Mouse (Mus musculus) gastrocnemius, postnatal 25 days (tissue): Measurements from ENCODE around the gene Adam19. TPM values are rescaled to one million over a fixed set of nuclear protein-coding genes. Genes with fewer than 3 reads are reported as not detected.

Experiments
- microRNA-seq, 2 experiments: library from miRNA; unstranded; fragments of <30 nt; microRNA quantifications; one replicate each; pipeline ENCODE4 v1.2.0; 2021; ENCODE audit warnings: borderline replicate concordance in 2 of 2
- total RNA-seq, 2 experiments: library from RNA; stranded (reverse); gene quantifications; 1 replicate in 1 of 2; 2 replicates in 1 of 2; pipeline ENCODE4 v1.2.3; 2021

The Adam19 gene
- total RNA-seq, 2 experiments from 2014 or later, result 4.9 to 8.0 TPM

Small RNAs within 50 kb of the gene (microRNA-seq; reads per million reads assigned to microRNA genes)
- gene Mir7239, result 0 reads per million in 2 experiments
- 0 to 0.53 reads per million in 2 experiments for gene Mir8100

Other genes with a start within 250 kb of the Adam19 start
- gene Clint1, start 203.9 kb upstream of the Adam19 start, total RNA-seq, result 10 to 100 TPM; 27.8 to 35.3 TPM
- gene Lsm11, start 111.1 kb upstream of the Adam19 start, total RNA-seq, result 1 to 10 TPM; 1.9 to 2.6 TPM
- 1 to 10 TPM; 4.8 to 5.4 TPM for gene Thg1l, start 100.5 kb upstream of the Adam19 start, total RNA-seq
- gene Sox30, start 75.7 kb upstream of the Adam19 start, total RNA-seq, result not detected
- gene Gm12166, start 3.7 kb upstream of the Adam19 start, total RNA-seq, result 1 to 10 TPM in 1 of 2 experiments, under 1 TPM in 1; 0.51 to 1.2 TPM
- not detected for gene Nipal4, start 110.5 kb downstream of the Adam19 start, total RNA-seq
- gene Fndc9, start 179.5 kb downstream of the Adam19 start, total RNA-seq, result not detected